Mouse (Mus musculus): ENCODE data around the gene Kctd20. TPM values are rescaled to one million over a fixed set of nuclear protein-coding genes. Genes with fewer than 3 reads are reported as not detected.

The Kctd20 gene
- polyA plus RNA-seq, 1 experiment from 2014 or later: 78.9 TPM

DNA sequence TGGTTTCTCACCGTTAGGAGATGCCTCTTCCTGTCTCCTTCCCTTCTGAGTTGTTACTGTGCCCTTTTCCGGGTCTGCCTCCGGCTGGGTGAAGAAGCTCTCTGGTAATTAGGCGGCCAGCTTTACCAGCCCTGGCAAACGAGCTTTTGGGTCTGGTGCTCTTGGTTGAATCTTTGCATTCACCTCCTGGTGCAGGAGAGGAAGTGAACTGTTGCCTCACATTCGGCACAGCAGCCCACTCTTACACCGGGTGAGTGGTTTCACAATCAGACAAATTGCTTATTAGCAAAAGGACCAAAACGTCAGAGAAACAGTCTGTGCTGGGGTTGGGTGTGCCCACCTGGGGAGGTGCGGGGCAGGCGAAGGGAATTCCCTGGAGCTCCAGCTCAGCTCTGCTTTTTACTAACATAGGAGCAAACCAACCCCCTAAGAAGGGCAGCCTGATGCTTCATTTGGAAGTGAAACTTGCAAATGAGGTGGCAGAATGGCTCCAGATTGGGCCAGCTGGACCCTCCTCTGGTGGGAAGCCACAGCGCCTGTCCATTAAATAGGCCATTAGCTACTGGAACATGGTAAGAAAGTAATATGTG, 15.4 kb downstream of the Kctd20 start:
- H3K27me3 ChIP-seq (ENCODE audit: control insufficient read depth, insufficient read depth, low read length): no peaks in the 10 kb centered on the region
- no peak overlapping the region for H3K4me2 ChIP-seq (replicated peaks)
- no peak overlapping the region for H3K27ac ChIP-seq
- H3K9ac ChIP-seq: no peak overlapping the region
- no peak overlapping the region for H3K4me3 ChIP-seq (replicated peaks; ENCODE audit: low read length)
- no peaks in the 10 kb centered on the region for H3K4me1 ChIP-seq (replicated peaks; ENCODE audit: control insufficient read depth, insufficient read depth, low read length)
- WGBS: 76% methylated on average over 11 of the region's 11 CpGs
- H3K9me3 ChIP-seq (ENCODE audit: control insufficient read depth, low read length): no peaks in the 10 kb centered on the region
- no peak for DNase-seq (ENCODE audit: low spot score)
- no peak for ATAC-seq (ENCODE audit: low FRiP score)
- H3K36me3 ChIP-seq (replicated peaks; ENCODE audit: control insufficient read depth, insufficient read depth): peaks cover 100% of the 10 kb centered on the region

DNA sequence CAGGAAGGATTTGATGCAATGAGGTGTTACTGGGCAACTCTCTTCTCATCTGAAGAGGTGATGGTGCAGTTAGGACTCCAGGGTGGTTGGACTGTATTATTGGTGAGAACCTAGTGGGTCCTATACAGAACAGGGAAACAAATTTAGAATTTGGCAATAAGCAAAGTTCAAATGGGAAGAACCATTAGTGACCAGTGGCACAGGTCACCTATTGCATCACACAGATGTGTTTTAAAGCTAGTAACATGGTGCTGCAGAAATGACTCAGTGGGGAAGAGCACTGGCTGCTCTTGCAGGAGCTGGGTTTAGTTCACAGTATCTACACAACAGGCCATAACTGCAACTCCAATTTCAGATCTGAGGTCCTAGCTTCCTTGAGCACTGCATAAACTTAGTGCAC, 18.4 kb downstream of the Kctd20 start:
- Histone ChIP-seq H3K4me2 (replicated peaks) (no peak overlapping the region), H3K9ac (no peak overlapping the region), H3K36me3 (replicated peaks; ENCODE audit: control insufficient read depth, insufficient read depth) (peaks cover 100% of the 10 kb centered on the region), H3K9me3 (ENCODE audit: control insufficient read depth, low read length) (no peaks in the 10 kb centered on the region), H3K4me3 (replicated peaks; ENCODE audit: low read length) (no peak overlapping the region), H3K27me3 (ENCODE audit: control insufficient read depth, insufficient read depth, low read length) (no peaks in the 10 kb centered on the region), H3K4me1 (replicated peaks; ENCODE audit: control insufficient read depth, insufficient read depth, low read length) (no peaks in the 10 kb centered on the region), H3K27ac (no peak overlapping the region)
- no peak for ATAC-seq (ENCODE audit: low FRiP score)
- DNase-seq (ENCODE audit: low spot score): no peak

DNA sequence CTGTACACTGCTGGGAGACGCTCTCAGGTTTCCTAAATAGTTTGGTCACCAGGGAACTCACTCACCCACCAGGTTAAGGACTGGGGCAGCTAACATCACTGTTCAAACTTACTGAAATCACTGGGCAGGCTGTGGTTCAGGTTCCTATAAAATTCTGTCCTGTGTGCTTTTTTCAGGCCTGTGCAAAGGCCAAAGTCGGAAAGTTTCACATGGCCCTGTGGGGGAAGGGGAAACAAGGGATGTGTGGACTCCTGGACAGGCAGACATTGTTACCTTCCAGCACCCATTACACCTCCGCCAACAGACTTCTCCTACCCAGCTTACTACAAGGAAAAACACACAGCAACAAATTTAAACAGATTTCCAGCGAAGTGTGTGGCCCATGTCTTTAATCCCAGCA, 27.3 kb downstream of the Kctd20 start:
- H3K27ac ChIP-seq: no peak overlapping the region
- H3K4me1 ChIP-seq (replicated peaks; ENCODE audit: control insufficient read depth, insufficient read depth, low read length): no peaks in the 10 kb centered on the region
- no peak overlapping the region for H3K4me2 ChIP-seq (replicated peaks)
- H3K9ac ChIP-seq: no peak overlapping the region
- no peak for ATAC-seq (ENCODE audit: low FRiP score)
- H3K27me3 ChIP-seq (ENCODE audit: control insufficient read depth, insufficient read depth, low read length): no peaks in the 10 kb centered on the region
- no peaks in the 10 kb centered on the region for H3K9me3 ChIP-seq (ENCODE audit: control insufficient read depth, low read length)
- H3K36me3 ChIP-seq (replicated peaks; ENCODE audit: control insufficient read depth, insufficient read depth): peaks cover 92% of the 10 kb centered on the region
- WGBS: 98% methylated on average over 4 of the region's 4 CpGs
- H3K4me3 ChIP-seq (replicated peaks; ENCODE audit: low read length): no peak overlapping the region
- DNase-seq (ENCODE audit: low spot score): no peak

DNA sequence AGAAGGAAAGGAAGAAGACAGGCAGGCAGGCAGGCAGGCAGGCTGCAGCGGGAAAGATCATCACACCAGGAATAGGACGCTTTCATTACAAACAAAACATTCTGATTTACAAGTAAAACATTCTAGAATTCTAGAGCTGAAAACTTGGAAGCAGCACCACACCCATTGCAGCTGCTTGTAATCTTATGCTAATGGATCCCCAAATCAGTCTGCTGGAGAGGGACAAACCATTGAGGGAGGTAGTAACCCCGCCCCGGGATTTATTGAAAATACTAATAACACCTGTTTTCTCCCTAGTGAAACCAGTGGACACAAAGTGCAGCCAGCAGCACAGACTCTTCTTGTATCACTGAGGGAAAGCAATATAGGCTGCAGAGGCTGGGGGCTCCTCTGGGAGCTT, 29.3 kb downstream of the Kctd20 start:
- peaks cover 90% of the 10 kb centered on the region for H3K36me3 ChIP-seq (replicated peaks; ENCODE audit: control insufficient read depth, insufficient read depth)
- no peak overlapping the region for H3K27ac ChIP-seq
- DNase-seq (ENCODE audit: low spot score) (no peak), ATAC-seq (ENCODE audit: low FRiP score) (no peak)
- no peaks in the 10 kb centered on the region for H3K27me3 ChIP-seq (ENCODE audit: control insufficient read depth, insufficient read depth, low read length)
- H3K9me3 ChIP-seq (ENCODE audit: control insufficient read depth, low read length): no peaks in the 10 kb centered on the region
- H3K4me2 ChIP-seq (replicated peaks): no peak overlapping the region
- H3K4me1 ChIP-seq (replicated peaks; ENCODE audit: control insufficient read depth, insufficient read depth, low read length): no peaks in the 10 kb centered on the region
- 82% methylated on average over 4 of the region's 4 CpGs for WGBS
- no peak overlapping the region for H3K4me3 ChIP-seq (replicated peaks; ENCODE audit: low read length)
- H3K9ac ChIP-seq: no peak overlapping the region

DNA sequence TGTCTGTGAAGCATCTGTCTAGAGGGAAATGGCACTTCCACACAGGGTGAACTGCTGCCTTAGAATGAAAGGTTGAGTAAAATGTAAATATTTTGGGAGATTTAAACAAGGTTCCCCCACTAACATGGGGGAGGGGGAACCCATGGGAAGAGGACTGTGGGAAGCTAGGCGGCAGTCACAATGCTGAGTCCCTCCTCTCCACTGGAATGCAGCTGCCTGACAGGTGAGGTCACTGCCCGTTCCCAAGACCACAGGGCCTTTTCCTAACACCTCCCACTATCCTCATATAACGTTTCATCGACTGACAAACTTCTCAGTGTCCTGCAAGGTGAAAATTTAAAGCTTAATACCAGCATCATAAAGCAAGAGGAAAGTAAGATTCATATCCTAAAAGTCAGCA, 30.8 kb downstream of the Kctd20 start:
- Histone ChIP-seq H3K4me1 (replicated peaks; ENCODE audit: control insufficient read depth, insufficient read depth, low read length) (no peaks in the 10 kb centered on the region), H3K36me3 (replicated peaks; ENCODE audit: control insufficient read depth, insufficient read depth) (peaks cover 93% of the 10 kb centered on the region)

DNA sequence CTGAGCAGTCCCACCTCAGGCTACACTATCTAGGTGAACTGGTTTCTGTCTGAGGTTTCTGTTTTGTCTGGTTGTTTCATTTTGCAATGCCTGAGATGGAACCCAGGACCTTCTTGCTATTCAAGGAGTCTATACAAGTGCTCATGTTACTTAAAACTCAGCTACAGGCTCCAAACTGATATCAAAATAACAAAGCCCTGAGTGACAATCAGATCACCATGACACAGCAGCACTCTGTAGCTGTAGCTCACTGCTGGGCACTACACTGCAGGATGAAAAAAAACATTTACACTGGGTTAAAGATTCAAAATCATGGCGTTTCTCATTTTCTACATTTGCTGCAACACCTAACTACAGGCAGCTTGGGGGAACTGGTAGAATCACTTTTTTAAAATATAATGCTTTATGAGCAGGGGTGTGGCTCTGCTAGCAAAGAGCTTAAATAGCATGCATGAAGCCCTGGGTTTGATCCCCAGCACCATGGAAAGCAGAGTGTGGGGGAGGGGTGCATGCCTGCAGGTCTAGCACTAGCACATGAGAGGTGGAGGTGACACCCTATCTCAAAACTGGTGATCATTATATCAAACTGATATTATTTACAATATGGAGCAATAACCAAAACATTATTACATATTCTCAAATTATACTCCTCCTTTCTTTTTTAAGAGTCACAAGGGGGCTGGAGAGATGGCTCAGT, 33.1 kb downstream of the Kctd20 start:
- no peaks in the 10 kb centered on the region for H3K4me1 ChIP-seq (replicated peaks; ENCODE audit: control insufficient read depth, insufficient read depth, low read length)
- no peaks in the 10 kb centered on the region for H3K9me3 ChIP-seq (ENCODE audit: control insufficient read depth, low read length)
- H3K4me2 ChIP-seq (replicated peaks): no peak overlapping the region
- H3K27me3 ChIP-seq (ENCODE audit: control insufficient read depth, insufficient read depth, low read length): no peaks in the 10 kb centered on the region
- H3K9ac ChIP-seq: no peak overlapping the region
- no peak for ATAC-seq (ENCODE audit: low FRiP score)
- no peak overlapping the region for H3K4me3 ChIP-seq (replicated peaks; ENCODE audit: low read length)
- H3K36me3 ChIP-seq (replicated peaks; ENCODE audit: control insufficient read depth, insufficient read depth): peaks cover 93% of the 10 kb centered on the region
- WGBS: 89% methylated on average over 1 of the region's 1 CpGs
- no peak for DNase-seq (ENCODE audit: low spot score)
- H3K27ac ChIP-seq: no peak overlapping the region

More for the DNA sequence above, 30.8 kb downstream of the Kctd20 start:
- DNase-seq (ENCODE audit: low spot score): no peak
- ATAC-seq (ENCODE audit: low FRiP score): no peak
- no peak overlapping the region for H3K4me3 ChIP-seq (replicated peaks; ENCODE audit: low read length)
- H3K9me3 ChIP-seq (ENCODE audit: control insufficient read depth, low read length): no peaks in the 10 kb centered on the region
- H3K4me2 ChIP-seq (replicated peaks): no peak overlapping the region
- H3K9ac ChIP-seq: no peak overlapping the region
- H3K27ac ChIP-seq: no peak overlapping the region
- H3K27me3 ChIP-seq (ENCODE audit: control insufficient read depth, insufficient read depth, low read length): no peaks in the 10 kb centered on the region
- WGBS: 61% methylated on average over 4 of the region's 4 CpGs

DNA sequence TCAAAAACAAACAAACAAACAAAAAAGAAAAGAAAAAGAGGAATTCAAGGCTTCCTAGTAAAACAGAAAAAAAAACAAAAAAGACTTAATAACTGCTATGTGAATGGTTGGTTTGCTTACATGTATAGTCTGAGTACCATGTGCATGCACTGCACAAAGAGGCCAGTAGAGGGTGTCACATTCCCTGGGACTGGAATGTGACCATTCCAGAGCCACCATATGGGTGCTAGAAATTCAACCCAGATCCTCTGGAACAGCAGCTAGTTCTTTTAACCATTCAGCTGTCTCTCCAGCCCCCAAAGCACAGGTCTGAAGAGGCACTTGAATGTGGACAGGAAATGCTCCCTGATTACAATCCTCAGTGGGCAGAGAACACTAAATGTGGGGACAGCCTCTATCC, 35.1 kb downstream of the Kctd20 start:
- Histone ChIP-seq H3K27ac (no peak overlapping the region), H3K4me3 (replicated peaks; ENCODE audit: low read length) (no peak overlapping the region), H3K9me3 (ENCODE audit: control insufficient read depth, low read length) (no peaks in the 10 kb centered on the region), H3K27me3 (ENCODE audit: control insufficient read depth, insufficient read depth, low read length) (no peaks in the 10 kb centered on the region), H3K36me3 (replicated peaks; ENCODE audit: control insufficient read depth, insufficient read depth) (peaks cover 98% of the 10 kb centered on the region), H3K4me2 (replicated peaks) (no peak overlapping the region), H3K4me1 (replicated peaks; ENCODE audit: control insufficient read depth, insufficient read depth, low read length) (no peaks in the 10 kb centered on the region), H3K9ac (no peak overlapping the region)
- ATAC-seq (ENCODE audit: low FRiP score) (no peak), DNase-seq (ENCODE audit: low spot score) (no peak)

DNA sequence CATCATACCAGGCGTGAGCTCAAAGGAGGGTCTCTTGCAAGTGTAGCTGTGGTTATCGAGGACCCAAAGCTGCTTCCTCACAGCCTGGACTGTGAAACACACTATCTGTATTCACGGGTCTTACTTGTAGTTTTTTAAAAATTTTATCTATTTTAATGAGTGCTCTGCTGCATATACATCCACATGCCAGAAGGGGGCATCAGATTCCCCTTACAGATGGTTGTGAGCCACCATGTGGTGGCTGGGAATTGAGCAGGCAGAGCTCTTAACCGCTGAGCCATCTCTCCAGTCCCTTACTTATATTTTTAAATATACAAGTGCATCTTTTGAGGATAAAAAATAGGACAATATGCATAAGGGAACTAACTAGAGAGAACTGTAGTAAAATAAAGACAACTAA, 36.0 kb downstream of the Kctd20 start:
- H3K36me3 ChIP-seq (replicated peaks; ENCODE audit: control insufficient read depth, insufficient read depth): peaks cover 94% of the 10 kb centered on the region
- H3K9ac ChIP-seq: no peak overlapping the region
- WGBS: 67% methylated on average over 4 of the region's 4 CpGs
- H3K27me3 ChIP-seq (ENCODE audit: control insufficient read depth, insufficient read depth, low read length): no peaks in the 10 kb centered on the region
- DNase-seq (ENCODE audit: low spot score) (peak; percentile 68), ATAC-seq (ENCODE audit: low FRiP score) (no peak)
- no peak overlapping the region for H3K4me2 ChIP-seq (replicated peaks)
- H3K9me3 ChIP-seq (ENCODE audit: control insufficient read depth, low read length): no peaks in the 10 kb centered on the region
- H3K4me1 ChIP-seq (replicated peaks; ENCODE audit: control insufficient read depth, insufficient read depth, low read length): no peaks in the 10 kb centered on the region
- no peak overlapping the region for H3K27ac ChIP-seq
- H3K4me3 ChIP-seq (replicated peaks; ENCODE audit: low read length): no peak overlapping the region

DNA sequence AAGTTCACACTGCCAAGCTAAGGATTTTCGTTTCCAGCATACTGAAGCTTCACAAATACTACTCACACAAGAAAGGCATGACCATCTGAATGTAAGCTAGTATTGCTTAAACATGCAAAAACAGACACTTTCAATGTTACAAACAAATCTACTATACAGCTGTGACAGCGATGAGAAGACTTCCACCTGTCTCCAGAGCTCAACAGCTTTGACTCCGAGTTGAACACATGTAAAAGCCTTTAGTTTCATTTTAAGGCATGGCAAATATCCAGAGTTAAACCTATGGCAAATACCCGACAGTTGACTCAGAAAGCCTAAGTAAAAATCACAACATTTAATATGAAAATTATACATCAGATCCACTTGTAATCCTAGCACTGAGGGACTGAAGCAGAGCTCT, 36.5 kb downstream of the Kctd20 start:
- Histone ChIP-seq H3K4me3 (replicated peaks; ENCODE audit: low read length) (no peak overlapping the region), H3K9ac (no peak overlapping the region), H3K27me3 (ENCODE audit: control insufficient read depth, insufficient read depth, low read length) (no peaks in the 10 kb centered on the region), H3K9me3 (ENCODE audit: control insufficient read depth, low read length) (no peaks in the 10 kb centered on the region), H3K36me3 (replicated peaks; ENCODE audit: control insufficient read depth, insufficient read depth) (peaks cover 88% of the 10 kb centered on the region), H3K4me2 (replicated peaks) (no peak overlapping the region), H3K27ac (no peak overlapping the region), H3K4me1 (replicated peaks; ENCODE audit: control insufficient read depth, insufficient read depth, low read length) (no peaks in the 10 kb centered on the region)
- ATAC-seq (ENCODE audit: low FRiP score): no peak
- no peak for DNase-seq (ENCODE audit: low spot score)
- 94% methylated on average over 4 of the region's 4 CpGs for WGBS

DNA sequence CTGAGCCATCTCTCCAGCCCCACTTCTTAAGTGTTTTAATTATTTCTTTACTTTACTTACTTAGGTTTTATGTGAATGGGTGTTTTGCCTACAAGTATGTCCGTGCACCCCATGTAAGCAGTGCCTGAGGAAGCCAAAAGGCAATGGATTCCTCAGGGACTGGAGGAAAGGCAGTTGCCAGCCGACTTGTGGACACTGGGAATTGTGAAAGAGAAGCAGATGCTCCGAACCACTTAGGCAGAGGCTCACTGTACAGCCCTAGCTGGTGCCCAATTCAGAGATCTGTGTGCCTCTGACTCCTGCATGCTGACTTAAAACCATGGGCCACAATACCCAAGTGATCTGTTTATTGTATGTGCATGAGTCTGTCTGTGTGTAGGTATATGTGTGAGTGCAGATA, 37.2 kb downstream of the Kctd20 start:
- no peak overlapping the region for H3K9ac ChIP-seq
- no peaks in the 10 kb centered on the region for H3K27me3 ChIP-seq (ENCODE audit: control insufficient read depth, insufficient read depth, low read length)
- ATAC-seq (ENCODE audit: low FRiP score) (no peak), DNase-seq (ENCODE audit: low spot score) (no peak)
- H3K4me1 ChIP-seq (replicated peaks; ENCODE audit: control insufficient read depth, insufficient read depth, low read length): no peaks in the 10 kb centered on the region
- 89% methylated on average over 3 of the region's 3 CpGs for WGBS
- H3K4me3 ChIP-seq (replicated peaks; ENCODE audit: low read length): no peak overlapping the region
- H3K36me3 ChIP-seq (replicated peaks; ENCODE audit: control insufficient read depth, insufficient read depth): peaks cover 81% of the 10 kb centered on the region
- no peak overlapping the region for H3K27ac ChIP-seq
- no peak overlapping the region for H3K4me2 ChIP-seq (replicated peaks)
- no peaks in the 10 kb centered on the region for H3K9me3 ChIP-seq (ENCODE audit: control insufficient read depth, low read length)

Measured in hindbrain, embryonic 14.5 days (tissue).